Mouse (Mus musculus): ENCODE measurements around the gene Ifi27l2a. TPM values are rescaled to one million over a fixed set of nuclear protein-coding genes. Genes with fewer than 3 reads are reported as not detected.
A peak's percentile ranks its signal among the peaks of the same experiment; 100 is the strongest.
"Not testable (repeated sequence)": the region's sequence is repeated elsewhere in the genome, so short reads cannot be mapped to it uniquely, and the experiment has no call there.

Gene Ifi27l2a
- 0.53 TPM for polyA plus RNA-seq (2012; fragmentation: generic; extraction: Trizol)
- long read RNA-seq, experiment 1, partial matches to known transcripts, result 1 of 3 reads
- long read RNA-seq, experiment 1, other reads (novel, unspliced or antisense), result 2 of 3 reads
- long read RNA-seq, experiment 2, result 0 reads

- no peaks in the 10 kb centered on the region for H3K79me2 ChIP-seq (ENCODE audit: control insufficient read depth, insufficient read depth)
- H3K4me3 ChIP-seq (ENCODE audit: insufficient read depth, poor library complexity, severe bottlenecking), result no peak within 1 kb of the TSS
- H3ac ChIP-seq (ENCODE audit: control insufficient read depth, insufficient read length, low read depth), result no peak within 1 kb of the TSS
- H3K79me3 ChIP-seq (ENCODE audit: low read depth), result no peaks in the 10 kb centered on the region
- no peaks in the 10 kb centered on the region for H3K36me3 ChIP-seq (ENCODE audit: control insufficient read depth, insufficient read depth)
- TF ChIP-seq MYOD1 (IDR thresholded peaks at IDR 0.05; ENCODE audit: control insufficient read depth, insufficient read length, low read depth) (no peak), CEBPB (IDR thresholded peaks at IDR 0.05; ENCODE audit: low read depth) (no peak), USF1 (IDR thresholded peaks at IDR 0.05; ENCODE audit: low read depth) (no peak), CTCF (IDR thresholded peaks at IDR 0.05; ENCODE audit: control insufficient read depth, insufficient read depth, insufficient read length) (no peak), MYOG (IDR thresholded peaks at IDR 0.05; ENCODE audit: control insufficient read depth, extremely low read depth, insufficient read length) (no peak)
- H3K27me3 ChIP-seq (ENCODE audit: control insufficient read depth, insufficient read depth, insufficient read length), result peaks cover 4% of the 10 kb centered on the region
These were observed at the start of gene Ifi27l2a for GRCm38 (mm10) chr12:103443524-103443923. Ifi27l2a (minus strand) TSS chr12:103443680.

- TF ChIP-seq CEBPB (IDR thresholded peaks at IDR 0.05; ENCODE audit: low read depth) (no peak), MYOG (IDR thresholded peaks at IDR 0.05; ENCODE audit: control insufficient read depth, extremely low read depth, insufficient read length) (no peak), MYOD1 (IDR thresholded peaks at IDR 0.05; ENCODE audit: control insufficient read depth, insufficient read length, low read depth) (no peak), FOSL1 (IDR thresholded peaks at IDR 0.05; ENCODE audit: insufficient read depth, low read length, poor library complexity, severe bottlenecking) (no peak), MAX (IDR thresholded peaks at IDR 0.05) (no peak), USF1 (IDR thresholded peaks at IDR 0.05; ENCODE audit: low read depth) (no peak), CTCF (IDR thresholded peaks at IDR 0.05; ENCODE audit: control insufficient read depth, insufficient read depth, insufficient read length) (peak; percentile 64)
- Histone ChIP-seq H3K27me3 (ENCODE audit: control insufficient read depth, insufficient read depth, insufficient read length) (no peaks in the 10 kb centered on the region), H3K79me3 (ENCODE audit: low read depth) (no peaks in the 10 kb centered on the region), H3K36me3 (ENCODE audit: control insufficient read depth, insufficient read depth) (no peaks in the 10 kb centered on the region), H3K4me3 (ENCODE audit: insufficient read depth, poor library complexity, severe bottlenecking) (no peak overlapping the region), H3ac (ENCODE audit: control insufficient read depth, insufficient read length, low read depth) (no peak overlapping the region), H3K79me2 (ENCODE audit: control insufficient read depth, insufficient read depth) (no peaks in the 10 kb centered on the region)
These were observed 49.3 kb upstream of the Ifi27l2a start for GRCm38 (mm10) chr12:103492767-103493166.

- H3K4me3 ChIP-seq (ENCODE audit: insufficient read depth, poor library complexity, severe bottlenecking), result no peak overlapping the region
- no peaks in the 10 kb centered on the region for H3K79me2 ChIP-seq (ENCODE audit: control insufficient read depth, insufficient read depth)
- no peak for TF ChIP-seq MYOD1 (IDR thresholded peaks at IDR 0.05; ENCODE audit: control insufficient read depth, insufficient read length, low read depth)
- no peak for TF ChIP-seq CEBPB (IDR thresholded peaks at IDR 0.05; ENCODE audit: low read depth)
- TF ChIP-seq FOSL1 (IDR thresholded peaks at IDR 0.05; ENCODE audit: insufficient read depth, low read length, poor library complexity, severe bottlenecking), result no peak
- TF ChIP-seq USF1 (IDR thresholded peaks at IDR 0.05; ENCODE audit: low read depth), result no peak
- TF ChIP-seq MAX (IDR thresholded peaks at IDR 0.05), result no peak
- TF ChIP-seq CTCF (IDR thresholded peaks at IDR 0.05; ENCODE audit: control insufficient read depth, insufficient read depth, insufficient read length), result no peak
- no peak for TF ChIP-seq MYOG (IDR thresholded peaks at IDR 0.05; ENCODE audit: control insufficient read depth, extremely low read depth, insufficient read length)
- no peak overlapping the region for H3ac ChIP-seq (ENCODE audit: control insufficient read depth, insufficient read length, low read depth)
- no peaks in the 10 kb centered on the region for H3K79me3 ChIP-seq (ENCODE audit: low read depth)
- H3K36me3 ChIP-seq (ENCODE audit: control insufficient read depth, insufficient read depth), result no peaks in the 10 kb centered on the region
- no peaks in the 10 kb centered on the region for H3K27me3 ChIP-seq (ENCODE audit: control insufficient read depth, insufficient read depth, insufficient read length)
These were observed 47.7 kb upstream of the Ifi27l2a start for GRCm38 (mm10) chr12:103491091-103491730.

DNA sequence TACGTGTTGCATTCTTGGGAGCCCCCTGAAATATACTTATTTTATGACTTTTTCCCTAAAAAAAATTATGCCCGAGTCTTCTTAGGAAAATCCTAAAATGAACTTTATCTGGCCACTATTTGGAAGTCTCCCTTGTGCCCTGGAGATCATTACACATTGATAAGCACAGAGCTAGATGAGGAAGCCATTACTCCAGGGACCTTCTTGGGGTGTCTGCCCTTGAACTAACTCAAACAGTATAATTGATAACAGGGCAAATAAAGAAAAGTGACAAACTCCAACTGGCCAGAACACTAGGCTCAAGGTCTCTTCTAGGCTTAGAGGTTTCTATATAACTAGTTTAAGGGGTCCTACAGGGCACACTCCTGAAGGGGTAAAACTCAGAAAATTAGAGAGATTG is 44.3 kb upstream of the Ifi27l2a start:
- H3ac ChIP-seq (ENCODE audit: control insufficient read depth, insufficient read length, low read depth), result no peak overlapping the region
- no peaks in the 10 kb centered on the region for H3K79me2 ChIP-seq (ENCODE audit: control insufficient read depth, insufficient read depth)
- no peak for TF ChIP-seq CTCF (IDR thresholded peaks at IDR 0.05; ENCODE audit: control insufficient read depth, insufficient read depth, insufficient read length)
- no peak for TF ChIP-seq CEBPB (IDR thresholded peaks at IDR 0.05; ENCODE audit: low read depth)
- TF ChIP-seq MYOD1 (IDR thresholded peaks at IDR 0.05; ENCODE audit: control insufficient read depth, insufficient read length, low read depth), result no peak
- no peaks in the 10 kb centered on the region for H3K27me3 ChIP-seq (ENCODE audit: control insufficient read depth, insufficient read depth, insufficient read length)
- H3K79me3 ChIP-seq (ENCODE audit: low read depth), result no peaks in the 10 kb centered on the region
- no peak overlapping the region for H3K4me3 ChIP-seq (ENCODE audit: insufficient read depth, poor library complexity, severe bottlenecking)
- H3K36me3 ChIP-seq (ENCODE audit: control insufficient read depth, insufficient read depth), result no peaks in the 10 kb centered on the region

DNA sequence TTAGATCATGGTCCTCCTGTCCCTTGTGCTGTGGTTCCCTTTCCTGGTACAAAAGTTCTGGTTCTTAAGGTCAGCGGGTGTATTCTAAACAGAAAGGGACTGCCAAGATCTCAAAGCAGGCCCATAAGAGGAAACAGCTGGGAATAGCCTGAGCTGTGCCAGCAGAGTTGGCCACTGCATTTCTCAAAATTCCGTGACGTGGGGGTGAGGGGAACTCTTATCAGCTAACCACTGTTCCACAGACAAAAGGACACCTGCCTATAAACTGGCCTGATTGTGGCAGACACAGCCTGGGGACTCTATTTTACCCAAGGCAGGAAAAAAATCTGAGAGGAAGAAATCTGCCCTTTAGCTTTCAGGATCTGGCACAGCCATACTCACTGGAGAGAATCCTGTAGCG is 43.8 kb upstream of the Ifi27l2a start:
- Histone ChIP-seq H3K79me3 (ENCODE audit: low read depth) (no peaks in the 10 kb centered on the region), H3K36me3 (ENCODE audit: control insufficient read depth, insufficient read depth) (no peaks in the 10 kb centered on the region), H3K27me3 (ENCODE audit: control insufficient read depth, insufficient read depth, insufficient read length) (no peaks in the 10 kb centered on the region), H3K4me3 (ENCODE audit: insufficient read depth, poor library complexity, severe bottlenecking) (no peak overlapping the region), H3ac (ENCODE audit: control insufficient read depth, insufficient read length, low read depth) (no peak overlapping the region), H3K79me2 (ENCODE audit: control insufficient read depth, insufficient read depth) (no peaks in the 10 kb centered on the region)
- TF ChIP-seq MAX (IDR thresholded peaks at IDR 0.05) (no peak), USF1 (IDR thresholded peaks at IDR 0.05; ENCODE audit: low read depth) (no peak), CEBPB (IDR thresholded peaks at IDR 0.05; ENCODE audit: low read depth) (no peak), MYOG (IDR thresholded peaks at IDR 0.05; ENCODE audit: control insufficient read depth, extremely low read depth, insufficient read length) (no peak), CTCF (IDR thresholded peaks at IDR 0.05; ENCODE audit: control insufficient read depth, insufficient read depth, insufficient read length) (no peak), FOSL1 (IDR thresholded peaks at IDR 0.05; ENCODE audit: insufficient read depth, low read length, poor library complexity, severe bottlenecking) (no peak), MYOD1 (IDR thresholded peaks at IDR 0.05; ENCODE audit: control insufficient read depth, insufficient read length, low read depth) (no peak)

- no peaks in the 10 kb centered on the region for H3K79me3 ChIP-seq (ENCODE audit: low read depth)
- H3K79me2 ChIP-seq (ENCODE audit: control insufficient read depth, insufficient read depth), result no peaks in the 10 kb centered on the region
- H3K27me3 ChIP-seq (ENCODE audit: control insufficient read depth, insufficient read depth, insufficient read length), result no peaks in the 10 kb centered on the region
- H3K36me3 ChIP-seq (ENCODE audit: control insufficient read depth, insufficient read depth), result no peaks in the 10 kb centered on the region
- no peak overlapping the region for H3ac ChIP-seq (ENCODE audit: control insufficient read depth, insufficient read length, low read depth)
- TF ChIP-seq MYOG (IDR thresholded peaks at IDR 0.05; ENCODE audit: control insufficient read depth, extremely low read depth, insufficient read length) (no peak), USF1 (IDR thresholded peaks at IDR 0.05; ENCODE audit: low read depth) (no peak), CEBPB (IDR thresholded peaks at IDR 0.05; ENCODE audit: low read depth) (no peak), FOSL1 (IDR thresholded peaks at IDR 0.05; ENCODE audit: insufficient read depth, low read length, poor library complexity, severe bottlenecking) (no peak), MYOD1 (IDR thresholded peaks at IDR 0.05; ENCODE audit: control insufficient read depth, insufficient read length, low read depth) (no peak), MAX (IDR thresholded peaks at IDR 0.05) (no peak), CTCF (IDR thresholded peaks at IDR 0.05; ENCODE audit: control insufficient read depth, insufficient read depth, insufficient read length) (no peak)
- no peak overlapping the region for H3K4me3 ChIP-seq (ENCODE audit: insufficient read depth, poor library complexity, severe bottlenecking)
These were observed 43.2 kb upstream of the Ifi27l2a start for GRCm38 (mm10) chr12:103486726-103487125.

GRCm38 (mm10) chr12:103484200-103484972 is 40.9 kb upstream of the Ifi27l2a start:
- H3ac ChIP-seq (ENCODE audit: control insufficient read depth, insufficient read length, low read depth); H3K4me3 ChIP-seq (ENCODE audit: insufficient read depth, poor library complexity, severe bottlenecking); H3K27me3 ChIP-seq (ENCODE audit: control insufficient read depth, insufficient read depth, insufficient read length); H3K79me3 ChIP-seq (ENCODE audit: low read depth); H3K36me3 ChIP-seq (ENCODE audit: control insufficient read depth, insufficient read depth); H3K79me2 ChIP-seq (ENCODE audit: control insufficient read depth, insufficient read depth): not testable (repeated sequence)
